Mouse (Mus musculus) central nervous system, embryonic 11.5 days (tissue): Measurements from ENCODE around the gene Ly6g6f. TPM values are rescaled to one million over a fixed set of nuclear protein-coding genes. Genes with fewer than 3 reads are reported as not detected.

ENCODE experiments used
- polyA plus RNA-seq: library from polyadenylated mRNA; depleted of rRNA; stranded (reverse); fragments of >200 nt; gene quantifications from 2 replicates; pipeline ENCODE4 v1.2.3, GENCODE M21; 2012; rRNA removed

The Ly6g6f gene
- polyA plus RNA-seq, 1 experiment: 0.83 TPM

DNA sequence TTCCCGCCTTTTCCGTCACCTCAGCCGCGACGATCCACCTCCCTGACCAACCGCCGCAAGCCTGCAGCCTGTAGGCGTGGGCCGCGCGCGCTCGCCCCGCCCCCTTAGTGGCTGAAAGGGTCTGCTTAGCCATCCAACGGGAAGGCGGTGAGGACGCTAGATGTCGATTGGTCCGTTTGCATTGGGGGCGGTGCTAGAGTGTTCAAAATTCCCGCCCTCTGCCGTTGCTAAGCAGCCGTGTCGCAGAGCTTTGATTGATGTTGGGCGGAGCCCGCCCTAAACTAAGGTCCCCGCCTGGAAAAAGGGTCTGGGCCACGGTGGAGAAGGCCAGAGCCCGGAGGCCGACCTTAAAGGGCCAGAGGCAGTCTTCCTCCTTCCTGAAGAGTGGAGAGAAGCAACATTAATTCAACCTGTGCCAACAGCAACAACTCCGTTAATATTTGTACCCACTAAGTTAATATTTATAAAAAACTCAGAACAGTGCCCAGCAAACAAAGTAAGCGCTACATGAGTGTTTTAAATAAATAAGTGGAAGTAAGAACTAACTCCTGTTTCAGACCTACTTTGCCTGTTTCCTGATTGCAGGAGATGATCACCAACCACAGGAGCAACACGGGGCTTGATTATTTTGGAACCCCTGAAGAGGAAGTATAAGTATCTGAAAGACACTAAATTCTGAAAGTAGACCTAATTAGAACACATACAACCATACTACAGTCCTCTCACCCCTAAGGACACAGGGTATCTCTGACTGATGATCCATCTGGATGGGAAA is 38.5 kb downstream of the Ly6g6f start, which contains the start of gene Msh5:
TSS of gene Msh5 (minus strand) at position 65 of the 775 bp plus-strand sequence.

Other genes with a start within 250 kb of the Ly6g6f start
- 46.3 and 66.7 TPM in 2 replicates for gene Stk19, start 248.7 kb downstream of the Ly6g6f start, polyA plus RNA-seq
- 70.9 and 71.2 TPM in 2 replicates for gene Dxo, start 248.6 kb downstream of the Ly6g6f start, polyA plus RNA-seq
- gene Skiv2l, start 235.4 kb downstream of the Ly6g6f start, polyA plus RNA-seq: 65.5 and 77.4 TPM in 2 replicates
- gene Nelfe, start 235.2 kb downstream of the Ly6g6f start, polyA plus RNA-seq: 94.0 and 142 TPM in 2 replicates
- 1.9 and 6.9 TPM in 2 replicates for gene Cfb, start 223.1 kb downstream of the Ly6g6f start, polyA plus RNA-seq
- 73.5 and 98.0 TPM in 2 replicates for gene Zbtb12, start 206.1 kb downstream of the Ly6g6f start, polyA plus RNA-seq
- gene Gm20547, start 203.6 kb downstream of the Ly6g6f start, polyA plus RNA-seq: not detected in 2 replicates
- gene C2, start 187.3 kb downstream of the Ly6g6f start, polyA plus RNA-seq: 1.6 and 2.2 TPM in 2 replicates
- 218 and 222 TPM in 2 replicates for gene Ehmt2, start 187.1 kb downstream of the Ly6g6f start, polyA plus RNA-seq
- 0.08 and 0.11 TPM in 2 replicates for gene Slc44a4, start 171.1 kb downstream of the Ly6g6f start, polyA plus RNA-seq
- 14.5 and 15.9 TPM in 2 replicates for gene Neu1, start 154.4 kb downstream of the Ly6g6f start, polyA plus RNA-seq
- gene Hspa1b, start 126.4 kb downstream of the Ly6g6f start, polyA plus RNA-seq: 3.0 and 3.4 TPM in 2 replicates
- gene Gm20481, start 115.7 kb downstream of the Ly6g6f start, polyA plus RNA-seq: not detected in 2 replicates
- gene Hspa1a, start 113.5 kb downstream of the Ly6g6f start, polyA plus RNA-seq: 1.4 and 2.2 TPM in 2 replicates
- 0.22 and 0.31 TPM in 2 replicates for gene Hspa1l, start 112.9 kb downstream of the Ly6g6f start, polyA plus RNA-seq
- gene Lsm2, start 103.7 kb downstream of the Ly6g6f start, polyA plus RNA-seq: 98.3 and 206 TPM in 2 replicates
- gene Vars, start 84.6 kb downstream of the Ly6g6f start, polyA plus RNA-seq: 127 and 135 TPM in 2 replicates
- gene Vwa7, start 69.0 kb downstream of the Ly6g6f start, polyA plus RNA-seq: 0.60 and 0.76 TPM in 2 replicates
- gene Sapcd1, start 57.6 kb downstream of the Ly6g6f start, polyA plus RNA-seq: 6.4 and 8.8 TPM in 2 replicates
- 6.7 and 11.0 TPM in 2 replicates for gene Msh5, start 38.9 kb downstream of the Ly6g6f start, polyA plus RNA-seq
- gene Clic1, start 35.6 kb downstream of the Ly6g6f start, polyA plus RNA-seq: 122 and 142 TPM in 2 replicates
- 392 and 957 TPM in 2 replicates for gene Ddah2, start 26.6 kb downstream of the Ly6g6f start, polyA plus RNA-seq
- gene Ly6g6c, start 20.2 kb downstream of the Ly6g6f start, polyA plus RNA-seq: 0.19 and 0.28 TPM in 2 replicates
- gene Mpig6b, start 19.4 kb downstream of the Ly6g6f start, polyA plus RNA-seq: 0.67 and 0.88 TPM in 2 replicates
- 0.18 and 0.29 TPM in 2 replicates for gene Ly6g6e, start 8.7 kb downstream of the Ly6g6f start, polyA plus RNA-seq
- gene Ly6g6d, start 7.5 kb downstream of the Ly6g6f start, polyA plus RNA-seq: 2.5 and 3.0 TPM in 2 replicates
- 39.3 and 52.2 TPM in 2 replicates for gene Abhd16a, start 3.7 kb upstream of the Ly6g6f start, polyA plus RNA-seq
- gene Ly6g5c, start 22.7 kb upstream of the Ly6g6f start, polyA plus RNA-seq: not detected in 2 replicates
- 1.1 and 2.1 TPM in 2 replicates for gene Ly6g5b, start 29.8 kb upstream of the Ly6g6f start, polyA plus RNA-seq
- gene Gpank1, start 35.8 kb upstream of the Ly6g6f start, polyA plus RNA-seq: 19.6 and 31.0 TPM in 2 replicates
- gene Csnk2b, start 36.4 kb upstream of the Ly6g6f start, polyA plus RNA-seq: 156 and 178 TPM in 2 replicates
- gene D17H6S53E, start 40.8 kb upstream of the Ly6g6f start, polyA plus RNA-seq: 5.3 and 13.0 TPM in 2 replicates
- gene Apom, start 46.4 kb upstream of the Ly6g6f start, polyA plus RNA-seq: 10.2 and 22.4 TPM in 2 replicates
- gene Bag6, start 49.6 kb upstream of the Ly6g6f start, polyA plus RNA-seq: 201 and 247 TPM in 2 replicates
- gene Prrc2a, start 79.3 kb upstream of the Ly6g6f start, polyA plus RNA-seq: 320 and 416 TPM in 2 replicates
- 3.3 and 4.8 TPM in 2 replicates for gene Aif1, start 90.5 kb upstream of the Ly6g6f start, polyA plus RNA-seq
- 7.8 and 12.4 TPM in 2 replicates for gene Lst1, start 102.8 kb upstream of the Ly6g6f start, polyA plus RNA-seq
- 0.25 and 0.34 TPM in 2 replicates for gene Ltb, start 108.8 kb upstream of the Ly6g6f start, polyA plus RNA-seq
- gene Tnf, start 116.4 kb upstream of the Ly6g6f start, polyA plus RNA-seq: 0.07 and 0.09 TPM in 2 replicates
- 0.04 and 0.07 TPM in 2 replicates for gene Lta, start 119.7 kb upstream of the Ly6g6f start, polyA plus RNA-seq
- not detected in 2 replicates for gene Gm16181, start 135.2 kb upstream of the Ly6g6f start, polyA plus RNA-seq
- 17.3 and 17.7 TPM in 2 replicates for gene Atp6v1g2, start 148.1 kb upstream of the Ly6g6f start, polyA plus RNA-seq
- gene Nfkbil1, start 150.2 kb upstream of the Ly6g6f start, polyA plus RNA-seq: 12.8 and 19.3 TPM in 2 replicates
- gene Ddx39b, start 156.1 kb upstream of the Ly6g6f start, polyA plus RNA-seq: 967 and 1,050 TPM in 2 replicates
- gene H2-D1, start 177.1 kb upstream of the Ly6g6f start, polyA plus RNA-seq: 19.9 and 27.4 TPM in 2 replicates
- 0.04 and 0.06 TPM in 2 replicates for gene H2-Q1, start 234.8 kb upstream of the Ly6g6f start, polyA plus RNA-seq